Mouse (Mus musculus) forebrain, embryonic 13.5 days (tissue): Measurements from ENCODE around the gene Sytl1. TPM values are rescaled to one million over a fixed set of nuclear protein-coding genes. Genes with fewer than 3 reads are reported as not detected.
A peak's percentile ranks its signal among the peaks of the same experiment; 100 is the strongest.

Source experiments
- ATAC-seq: fragments of 200-750 bp; cut with Nextera tagmentation; 2 replicates; pipeline ENCODE4 v1.8.0; 2017
- H3K27ac ChIP-seq: fragments of 300-500 bp; sonication (generic); 2 replicates; pipeline ENCODE4 v1.5.1; 2015; ENCODE audit warnings: inconsistent platforms, mild to moderate bottlenecking, moderate library complexity
- H3K27me3 ChIP-seq: fragments of 300-500 bp; sonication (generic); 2 replicates; pipeline ENCODE4 v1.6.1; 2015; ENCODE audit warnings: mild to moderate bottlenecking, inconsistent platforms
- H3K36me3 ChIP-seq: fragments of 300-500 bp; sonication (generic); 2 replicates; pipeline ENCODE4 v1.6.1; 2015; ENCODE audit warnings: mild to moderate bottlenecking, inconsistent platforms; ENCODE audit not compliant: poor library complexity, severe bottlenecking
- H3K4me1 ChIP-seq: fragments of 300-500 bp; sonication (generic); 2 replicates; pipeline ENCODE4 v1.6.1; 2015; ENCODE audit warnings: inconsistent platforms
- H3K4me2 ChIP-seq: fragments of 300-500 bp; sonication (generic); 2 replicates; pipeline ENCODE4 v1.6.1; 2015; ENCODE audit warnings: inconsistent platforms, mild to moderate bottlenecking, moderate library complexity
- H3K4me3 ChIP-seq: fragments of 300-500 bp; sonication (generic); 2 replicates; pipeline ENCODE4 v1.5.1; 2015; ENCODE audit warnings: mild to moderate bottlenecking, inconsistent platforms
- H3K9ac ChIP-seq: fragments of 300-500 bp; sonication (generic); 2 replicates; pipeline ENCODE4 v1.6.1; 2015; ENCODE audit warnings: mild to moderate bottlenecking, inconsistent platforms
- H3K9me3 ChIP-seq: fragments of 300-500 bp; sonication (generic); replicated peaks from 2 replicates; pipeline ENCODE4 v1.6.1; 2016; ENCODE audit warnings: inconsistent platforms
- WGBS: fragments of 180-500 bp; shearing (Covaris S2); methylation state at CpG from one replicate; pipeline ENCODE4 v1.1.7; 2015; 5-methylcytosine and 5-hydroxymethylcytosine counted together
- polyA plus RNA-seq: library from polyadenylated mRNA; unstranded; fragments of >200 nt; fragmentation: Nextera tagmentation; extraction: Ambion mirVana; gene quantifications from 2 replicates; pipeline ENCODE4 v1.2.1, GENCODE M21; 2015

Gene Sytl1
- polyA plus RNA-seq = 0.43 and 0.59 TPM in 2 replicates

GRCm38 (mm10) chr4:133262882-133263281, at the start of gene Sytl1:
Gene Sytl1 (minus strand): TSS chr4:133263113.
- Histone ChIP-seq H3K9ac (no peak within 1 kb of the TSS), H3K27ac (no peak within 1 kb of the TSS), H3K4me2 (no peak within 1 kb of the TSS), H3K4me1 (no peaks in the 10 kb centered on the region), H3K36me3 (peaks cover 47% of the 10 kb centered on the region), H3K9me3 (0 out of 2 replicates have a peak, but pooled peaks cover 4% of the 10 kb centered on the region), H3K4me3 (no peak within 1 kb of the TSS), H3K27me3 (no peaks in the 10 kb centered on the region)
- no peak for ATAC-seq
- WGBS = 49% methylated on average over 7 of the region's 7 CpGs

GRCm38 (mm10) chr4:133309948-133310347, 47.0 kb upstream of the Sytl1 start:
- Histone ChIP-seq H3K4me1 (no peaks in the 10 kb centered on the region), H3K4me2 (no peak overlapping the region), H3K9ac (no peak overlapping the region), H3K9me3 (no peaks in the 10 kb centered on the region), H3K27ac (no peak overlapping the region), H3K27me3 (no peaks in the 10 kb centered on the region), H3K36me3 (peaks cover 30% of the 10 kb centered on the region), H3K4me3 (no peak overlapping the region)
- 0% methylated on average over 3 of the region's 3 CpGs for WGBS
- ATAC-seq = no peak

GRCm38 (mm10) chr4:133307331-133307730, 44.4 kb upstream of the Sytl1 start:
- Histone ChIP-seq H3K9me3 (no peaks in the 10 kb centered on the region), H3K4me1 (no peaks in the 10 kb centered on the region), H3K27me3 (no peaks in the 10 kb centered on the region), H3K9ac (no peak overlapping the region), H3K36me3 (peaks cover 35% of the 10 kb centered on the region), H3K27ac (no peak overlapping the region), H3K4me3 (no peak overlapping the region), H3K4me2 (no peak overlapping the region)
- no peak for ATAC-seq
- WGBS = 32% methylated on average over 3 of the region's 3 CpGs

- Histone ChIP-seq H3K9me3 (no peaks in the 10 kb centered on the region), H3K4me2 (no peak overlapping the region), H3K4me1 (no peaks in the 10 kb centered on the region), H3K36me3 (peaks cover 41% of the 10 kb centered on the region), H3K27me3 (no peaks in the 10 kb centered on the region), H3K4me3 (no peak overlapping the region), H3K9ac (no peak overlapping the region), H3K27ac (no peak overlapping the region)
- 91% methylated on average over 7 of the region's 7 CpGs for WGBS
- ATAC-seq = no peak
Measured at GRCm38 (mm10) chr4:133305825-133306224, 42.9 kb upstream of the Sytl1 start.

- Histone ChIP-seq H3K9ac (no peak overlapping the region), H3K4me3 (no peak overlapping the region), H3K27me3 (no peaks in the 10 kb centered on the region), H3K36me3 (peaks cover 50% of the 10 kb centered on the region), H3K4me1 (peaks cover 8% of the 10 kb centered on the region; the same call in 1 of the 2 replicates), H3K4me2 (no peak overlapping the region), H3K27ac (no peak overlapping the region), H3K9me3 (no peaks in the 10 kb centered on the region)
- no peak for ATAC-seq
- WGBS = 93% methylated on average over 7 of the region's 7 CpGs
Measured at GRCm38 (mm10) chr4:133304770-133305169, 41.9 kb upstream of the Sytl1 start.

GRCm38 (mm10) chr4:133302668-133303067, 39.8 kb upstream of the Sytl1 start:
- 82% methylated on average over 5 of the region's 5 CpGs for WGBS
- Histone ChIP-seq H3K4me2 (no peak overlapping the region), H3K4me1 (peaks cover 29% of the 10 kb centered on the region), H3K36me3 (peaks cover 52% of the 10 kb centered on the region), H3K9ac (no peak overlapping the region), H3K27me3 (no peaks in the 10 kb centered on the region), H3K27ac (peak overlapping the region; percentile 19; the same call in 1 of the 2 replicates), H3K4me3 (no peak overlapping the region), H3K9me3 (no peaks in the 10 kb centered on the region)
- no peak for ATAC-seq

GRCm38 (mm10) chr4:133301802-133302201, 38.9 kb upstream of the Sytl1 start:
- H3K4me2 ChIP-seq = no peak overlapping the region
- H3K4me3 ChIP-seq = no peak overlapping the region
- no peaks in the 10 kb centered on the region for H3K9me3 ChIP-seq
- peaks cover 33% of the 10 kb centered on the region for H3K4me1 ChIP-seq
- no peak overlapping the region for H3K9ac ChIP-seq
- H3K27ac ChIP-seq = no peak overlapping the region
- 24% methylated on average over 4 of the region's 4 CpGs for WGBS
- no peaks in the 10 kb centered on the region for H3K27me3 ChIP-seq
- H3K36me3 ChIP-seq = peaks cover 58% of the 10 kb centered on the region
- no peak; the same call in 1 of the 2 replicates for ATAC-seq

- H3K9me3 ChIP-seq = no peaks in the 10 kb centered on the region
- peaks cover 33% of the 10 kb centered on the region for H3K4me1 ChIP-seq
- H3K4me3 ChIP-seq = no peak overlapping the region
- H3K27me3 ChIP-seq = no peaks in the 10 kb centered on the region
- peak overlapping the region; percentile 87 for H3K27ac ChIP-seq
- 92% methylated on average over 11 of the region's 11 CpGs for WGBS
- no peak overlapping the region for H3K9ac ChIP-seq
- H3K36me3 ChIP-seq = peaks cover 72% of the 10 kb centered on the region
- ATAC-seq = no peak
- H3K4me2 ChIP-seq = no peak overlapping the region
Measured at GRCm38 (mm10) chr4:133300421-133300820, 37.5 kb upstream of the Sytl1 start.

- ATAC-seq = peak; percentile 55; the same call in 1 of the 2 replicates
- 64% methylated on average over 5 of the region's 5 CpGs for WGBS
- Histone ChIP-seq H3K27ac (peak overlapping the region; percentile 87), H3K27me3 (no peaks in the 10 kb centered on the region), H3K4me3 (no peak overlapping the region), H3K4me1 (peaks cover 33% of the 10 kb centered on the region), H3K4me2 (no peak overlapping the region), H3K9ac (no peak overlapping the region), H3K36me3 (peaks cover 74% of the 10 kb centered on the region), H3K9me3 (no peaks in the 10 kb centered on the region)
Measured at GRCm38 (mm10) chr4:133299701-133300100, 36.8 kb upstream of the Sytl1 start.

- ATAC-seq = peak; percentile 5; the same call in 1 of the 2 replicates
- peak overlapping the region; percentile 87 for H3K27ac ChIP-seq
- no peaks in the 10 kb centered on the region for H3K27me3 ChIP-seq
- no peak overlapping the region for H3K4me2 ChIP-seq
- 39% methylated on average over 12 of the region's 12 CpGs for WGBS
- no peaks in the 10 kb centered on the region for H3K9me3 ChIP-seq
- H3K4me1 ChIP-seq = peaks cover 39% of the 10 kb centered on the region
- peak overlapping the region; percentile 40; the same call in 1 of the 2 replicates for H3K9ac ChIP-seq
- H3K4me3 ChIP-seq = no peak overlapping the region
- H3K36me3 ChIP-seq = peaks cover 81% of the 10 kb centered on the region
Measured at GRCm38 (mm10) chr4:133298516-133299365, 35.8 kb upstream of the Sytl1 start.

- Histone ChIP-seq H3K4me2 (no peak overlapping the region), H3K4me1 (peaks cover 48% of the 10 kb centered on the region), H3K9me3 (no peaks in the 10 kb centered on the region), H3K36me3 (peaks cover 80% of the 10 kb centered on the region), H3K27me3 (no peaks in the 10 kb centered on the region), H3K4me3 (no peak overlapping the region), H3K9ac (peak overlapping the region; percentile 48), H3K27ac (peak overlapping the region; percentile 87)
- WGBS = 2% methylated on average over 5 of the region's 5 CpGs
- peak; percentile 84 for ATAC-seq
Measured at GRCm38 (mm10) chr4:133297801-133298238, 34.9 kb upstream of the Sytl1 start.

GRCm38 (mm10) chr4:133297360-133297759, 34.4 kb upstream of the Sytl1 start:
- WGBS = 75% methylated on average over 10 of the region's 10 CpGs
- H3K9ac ChIP-seq = 0 out of 2 replicates have a peak overlapping the region, but pooled peaks have one; percentile 22
- 0 out of 2 replicates have a peak, but pooled peaks have one; percentile 3 for ATAC-seq
- H3K4me3 ChIP-seq = no peak overlapping the region
- peaks cover 76% of the 10 kb centered on the region for H3K36me3 ChIP-seq
- H3K4me2 ChIP-seq = no peak overlapping the region
- H3K27me3 ChIP-seq = no peaks in the 10 kb centered on the region
- H3K27ac ChIP-seq = no peak overlapping the region
- H3K4me1 ChIP-seq = peaks cover 52% of the 10 kb centered on the region
- no peaks in the 10 kb centered on the region for H3K9me3 ChIP-seq
